Mouse (Mus musculus): ENCODE measurements at regions not wholly inside any gene's neighbourhood (a gene's known extent, or its start where the extent isn't known, plus 50 kb on each side); places are given as distances from the start of the nearest gene placed in this dataset.
"Not testable (repeated sequence)": the region's sequence is repeated elsewhere in the genome, so short reads cannot be mapped to it uniquely, and the experiment has no call there.

DNA sequence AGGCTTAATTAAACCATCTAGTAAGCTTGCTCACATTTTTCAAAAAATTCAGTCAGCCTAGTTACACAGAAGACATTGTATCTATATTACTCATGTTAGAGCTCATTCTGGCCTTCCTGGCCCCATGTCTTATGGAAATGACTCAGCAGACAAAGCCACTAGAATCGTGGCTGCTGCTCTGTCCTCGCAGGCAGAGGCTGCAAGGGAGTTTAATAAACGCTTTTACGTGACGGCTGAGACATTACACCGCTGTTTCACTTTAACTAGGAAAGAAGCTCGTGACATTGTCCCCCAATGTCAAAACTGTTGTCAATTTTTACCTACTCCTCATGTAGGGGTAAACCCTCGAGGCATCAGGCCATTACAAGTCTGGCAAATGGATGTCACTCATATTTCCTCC lies 132.5 kb upstream of the Tacstd2 start:
- not testable (repeated sequence) for H3K4me3 ChIP-seq (ENCODE audit: control insufficient read depth in 1 of 2, insufficient read depth in 1 of 2, low read depth in 2 of 2, low read length in 2 of 2); DNase-seq (ENCODE audit: low read depth, low spot score)

DNA sequence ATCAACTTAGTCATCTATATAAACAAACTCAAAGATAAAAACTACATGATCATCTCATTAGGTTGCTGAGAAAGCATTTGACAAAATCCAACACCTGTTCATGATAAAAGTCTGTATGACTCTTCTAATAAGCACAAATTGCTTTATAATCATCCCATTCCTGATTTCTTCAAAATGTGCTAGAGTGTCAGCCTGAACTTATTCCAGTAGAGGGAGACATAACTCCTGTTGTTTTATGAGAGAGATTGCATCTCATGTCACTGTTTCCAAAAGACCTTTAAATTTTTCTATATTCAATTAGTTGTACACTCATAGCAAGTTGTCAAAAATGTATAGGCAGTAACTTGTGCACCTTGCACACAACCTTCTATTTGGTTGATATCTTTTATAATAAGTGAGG lies 96.0 kb upstream of the Tacstd2 start:
- peak; percentile 7 for DNase-seq (ENCODE audit: low read depth, low spot score)
- H3K36me3 ChIP-seq (ENCODE audit: control insufficient read depth in 1 of 2, insufficient read depth in 2 of 2, low read length in 2 of 2) = no peaks in the 10 kb centered on the region
- H3K79me2 ChIP-seq (ENCODE audit: control insufficient read depth, insufficient read depth, low read length, poor library complexity) = no peaks in the 10 kb centered on the region
- no peaks in the 10 kb centered on the region for H3K9me3 ChIP-seq (replicated peaks; ENCODE audit: insufficient read depth, low read length)
- no peaks in the 10 kb centered on the region for H3K4me1 ChIP-seq (ENCODE audit: control insufficient read depth in 1 of 2, insufficient read depth in 2 of 2, low read length in 2 of 2)
- H3K4me3 ChIP-seq (ENCODE audit: control insufficient read depth in 1 of 2, insufficient read depth in 1 of 2, low read depth in 2 of 2, low read length in 2 of 2) = no peak overlapping the region
- no peak overlapping the region for H3K27ac ChIP-seq (ENCODE audit: control insufficient read depth, low read depth, low read length)
- H3K9ac ChIP-seq (ENCODE audit: control insufficient read depth, low read depth, low read length, poor library complexity, severe bottlenecking) = no peak overlapping the region
- TF ChIP-seq ELF1 (IDR thresholded peaks at IDR 0.05; ENCODE audit: low read depth, low read length) (no peak), SMC3 (IDR thresholded peaks at IDR 0.05; ENCODE audit: low read depth, low read length) (0 out of 2 replicates have a peak, but pooled peaks have one; percentile 13), CTCF (IDR thresholded peaks at IDR 0.05 in 2 of 3, conservative IDR thresholded peaks at IDR 0.05 in 1 of 3; ENCODE audit: control insufficient read depth in 1 of 3, insufficient read depth in 1 of 3, low read depth in 2 of 3, low read length in 3 of 3, poor library complexity in 1 of 3, severe bottlenecking in 1 of 3) (peak in 1 of 3 experiments; percentile 31; a peak in 3 of 6 replicates)
- H3K27me3 ChIP-seq (ENCODE audit: control insufficient read depth in 1 of 2, insufficient read depth in 2 of 2, low read length in 2 of 2) = no peaks in the 10 kb centered on the region

More for the DNA sequence above, 132.5 kb upstream of the Tacstd2 start:
- not testable (repeated sequence) for H3K9me3 ChIP-seq (replicated peaks; ENCODE audit: insufficient read depth, low read length); H3K27me3 ChIP-seq (ENCODE audit: control insufficient read depth in 1 of 2, insufficient read depth in 2 of 2, low read length in 2 of 2); H3K79me2 ChIP-seq (ENCODE audit: control insufficient read depth, insufficient read depth, low read length, poor library complexity); H3K4me1 ChIP-seq (ENCODE audit: control insufficient read depth in 1 of 2, insufficient read depth in 2 of 2, low read length in 2 of 2); H3K27ac ChIP-seq (ENCODE audit: control insufficient read depth, low read depth, low read length); H3K9ac ChIP-seq (ENCODE audit: control insufficient read depth, low read depth, low read length, poor library complexity, severe bottlenecking); H3K36me3 ChIP-seq (ENCODE audit: control insufficient read depth in 1 of 2, insufficient read depth in 2 of 2, low read length in 2 of 2)

DNA sequence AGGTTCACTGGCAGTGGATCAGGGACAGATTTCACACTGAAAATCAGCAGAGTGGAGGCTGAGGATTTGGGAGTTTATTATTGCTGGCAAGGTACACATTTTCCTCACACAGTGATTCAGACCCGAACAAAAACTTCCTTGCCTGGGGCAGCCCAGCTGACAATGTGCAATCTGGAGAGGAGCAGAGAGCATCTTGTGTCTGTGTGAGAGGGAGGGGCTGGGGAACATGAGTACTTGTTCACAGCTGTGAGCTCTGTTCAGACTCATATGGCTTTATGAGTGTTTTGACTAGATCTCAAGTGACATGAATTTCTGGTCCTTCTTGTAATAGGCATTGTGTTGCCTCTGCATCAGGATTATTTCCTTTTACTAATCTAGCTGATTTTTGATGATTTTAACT lies 74.8 kb upstream of the Tacstd2 start:
- no peak overlapping the region for H3K4me3 ChIP-seq (ENCODE audit: control insufficient read depth in 1 of 2, insufficient read depth in 1 of 2, low read depth in 2 of 2, low read length in 2 of 2)
- H3K27ac ChIP-seq (ENCODE audit: control insufficient read depth, low read depth, low read length) = no peak overlapping the region
- H3K9me3 ChIP-seq (replicated peaks; ENCODE audit: insufficient read depth, low read length) = no peaks in the 10 kb centered on the region
- no peaks in the 10 kb centered on the region for H3K36me3 ChIP-seq (ENCODE audit: control insufficient read depth in 1 of 2, insufficient read depth in 2 of 2, low read length in 2 of 2)
- no peak for DNase-seq (ENCODE audit: low read depth, low spot score)
- TF ChIP-seq MAFK (IDR thresholded peaks at IDR 0.05; ENCODE audit: borderline replicate concordance, low read depth, low read length) = no peak
- no peak for TF ChIP-seq ZC3H11A (IDR thresholded peaks at IDR 0.05; ENCODE audit: low read depth, low read length)
- no peak for TF ChIP-seq ZMIZ1 (IDR thresholded peaks at IDR 0.05; ENCODE audit: low read depth, low read length)
- no peak for TF ChIP-seq ETS1 (IDR thresholded peaks at IDR 0.05; ENCODE audit: low read depth, low read length)
- TF ChIP-seq MXI1 (IDR thresholded peaks at IDR 0.05; ENCODE audit: low read depth, low read length) = no peak
- no peak for TF ChIP-seq MAX (IDR thresholded peaks at IDR 0.05; ENCODE audit: low read length)
- no peak for TF ChIP-seq NELFE (IDR thresholded peaks at IDR 0.05; ENCODE audit: low read depth, low read length)
- TF ChIP-seq POLR2AphosphoS2 (IDR thresholded peaks at IDR 0.05; ENCODE audit: low read length) = no peak
- no peaks in the 10 kb centered on the region for H3K27me3 ChIP-seq (ENCODE audit: control insufficient read depth in 1 of 2, insufficient read depth in 2 of 2, low read length in 2 of 2)
- no peak overlapping the region for H3K9ac ChIP-seq (ENCODE audit: control insufficient read depth, low read depth, low read length, poor library complexity, severe bottlenecking)
- H3K79me2 ChIP-seq (ENCODE audit: control insufficient read depth, insufficient read depth, low read length, poor library complexity) = no peaks in the 10 kb centered on the region
- no peaks in the 10 kb centered on the region for H3K4me1 ChIP-seq (ENCODE audit: control insufficient read depth in 1 of 2, insufficient read depth in 2 of 2, low read length in 2 of 2)

DNA sequence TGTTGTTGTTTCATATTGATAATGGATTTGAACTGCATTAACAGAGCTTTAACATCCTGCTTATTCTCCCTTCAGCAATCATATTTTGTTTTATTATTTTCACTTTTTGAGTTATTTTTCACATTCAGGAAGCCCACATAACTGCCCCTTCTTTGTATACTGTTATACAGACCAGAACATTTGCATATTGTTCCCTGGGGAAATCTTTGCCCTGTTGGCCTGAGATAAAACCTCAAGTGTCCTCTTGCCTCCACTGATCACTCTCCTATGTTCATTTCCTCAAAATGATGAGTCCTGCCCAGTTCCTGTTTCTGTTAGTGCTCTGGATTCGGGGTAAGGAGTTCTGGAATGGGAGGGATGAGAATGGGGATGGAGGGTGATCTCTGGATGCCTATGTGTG lies 73.9 kb upstream of the Tacstd2 start:
- not testable (repeated sequence) for H3K9ac ChIP-seq (ENCODE audit: control insufficient read depth, low read depth, low read length, poor library complexity, severe bottlenecking); H3K4me3 ChIP-seq (ENCODE audit: control insufficient read depth in 1 of 2, insufficient read depth in 1 of 2, low read depth in 2 of 2, low read length in 2 of 2); H3K36me3 ChIP-seq (ENCODE audit: control insufficient read depth in 1 of 2, insufficient read depth in 2 of 2, low read length in 2 of 2); H3K4me1 ChIP-seq (ENCODE audit: control insufficient read depth in 1 of 2, insufficient read depth in 2 of 2, low read length in 2 of 2); H3K79me2 ChIP-seq (ENCODE audit: control insufficient read depth, insufficient read depth, low read length, poor library complexity); H3K27ac ChIP-seq (ENCODE audit: control insufficient read depth, low read depth, low read length); H3K9me3 ChIP-seq (replicated peaks; ENCODE audit: insufficient read depth, low read length); DNase-seq (ENCODE audit: low read depth, low spot score); H3K27me3 ChIP-seq (ENCODE audit: control insufficient read depth in 1 of 2, insufficient read depth in 2 of 2, low read length in 2 of 2)
